Mouse (Mus musculus) heart, postnatal 14 days (tissue): Measurements from ENCODE around the gene Map1lc3b. TPM values are rescaled to one million over a fixed set of nuclear protein-coding genes. Genes with fewer than 3 reads are reported as not detected.
"Not testable (repeated sequence)": the region's sequence is repeated elsewhere in the genome, so short reads cannot be mapped to it uniquely, and the experiment has no call there.

ENCODE experiments used
- DNase-seq, 2 experiments: peaks; one replicate each; pipeline ENCODE4 v3.0.0; 2021 to 2022
- intact Hi-C: fragments of 180-260 bp; cut with DNase I; formaldehyde crosslinking; loops from one replicate; pipeline ENCODE4 v1.15.1; 2025
- total RNA-seq, 2 experiments: library from RNA; stranded (reverse); gene quantifications; 2 replicates each; pipeline ENCODE4 v1.2.3; 2021

Gene Map1lc3b
- total RNA-seq, 2 experiments from 2014 or later: 215 to 228 TPM

GRCm38 (mm10) chr8:121570335-121570734 lies 19.8 kb upstream of the Map1lc3b start:
- no peak for DNase-seq
- intact Hi-C loops: no loop called here

- no peak for DNase-seq
- intact Hi-C loops: no loop called here
Observed at GRCm38 (mm10) chr8:121570801-121571200, 19.4 kb upstream of the Map1lc3b start.

- DNase-seq: no peak
- intact Hi-C loops: no loop called here
Observed at GRCm38 (mm10) chr8:121572121-121572520, 18.0 kb upstream of the Map1lc3b start.

- intact Hi-C loops: no loop called here
Observed at GRCm38 (mm10) chr8:121573275-121573674, 16.9 kb upstream of the Map1lc3b start.

GRCm38 (mm10) chr8:121575661-121576060 lies 14.5 kb upstream of the Map1lc3b start:
- intact Hi-C loops: loop anchor here (5.0 kb wide), 1 partner anchor 908 kb away; the partner anchor contains the start of genes Cox4i1, Emc8 and Gm27021
- DNase-seq: no peak

More at GRCm38 (mm10) chr8:121573275-121573674, 16.9 kb upstream of the Map1lc3b start:
- peak; percentile 74 to 84 for DNase-seq

GRCm38 (mm10) chr8:121577751-121578675 lies 12.1 kb upstream of the Map1lc3b start:
- intact Hi-C loops: loop anchor here (5.0 kb wide), 1 partner anchor 911 kb away; the partner anchor contains the start of genes Cox4i1, Emc8 and Gm27021
- DNase-seq: no peak

GRCm38 (mm10) chr8:121578676-121579451 lies 11.3 kb upstream of the Map1lc3b start, which contains the start of gene Fbxo31:
Gene Fbxo31, minus strand, starts transcription at chr8:121578806.
- intact Hi-C loops: loop anchor here (5.0 kb wide), 1 partner anchor 912 kb away; the partner anchor contains the start of genes Cox4i1, Emc8 and Gm27021
- peak; percentile 94 to 96 for DNase-seq

- no peak for DNase-seq
- intact Hi-C loops: no loop called here
Observed at GRCm38 (mm10) chr8:121580465-121580864, 9.7 kb upstream of the Map1lc3b start.

- intact Hi-C loops: no loop called here
- no peak for DNase-seq
Observed at GRCm38 (mm10) chr8:121583653-121584052, 6.5 kb upstream of the Map1lc3b start.

- intact Hi-C loops: no loop called here
- DNase-seq: no peak
Observed at GRCm38 (mm10) chr8:121584730-121585129, 5.4 kb upstream of the Map1lc3b start.

- intact Hi-C loops: no loop called here
- DNase-seq: peak; percentile 100
Observed at GRCm38 (mm10) chr8:121585159-121585825, 4.9 kb upstream of the Map1lc3b start.

GRCm38 (mm10) chr8:121588750-121589149 lies 1.4 kb upstream of the Map1lc3b start:
- intact Hi-C loops: loop anchor here (2.0 kb wide), 1 partner anchor 40 kb away; no protein-coding TSS in a partner anchor

GRCm38 (mm10) chr8:121589205-121589726 lies 895 bp upstream of the Map1lc3b start:
- DNase-seq: no peak
- intact Hi-C loops: loop anchor here (2.0 kb wide), 1 partner anchor 40 kb away; no protein-coding TSS in a partner anchor

More at GRCm38 (mm10) chr8:121588750-121589149, 1.4 kb upstream of the Map1lc3b start:
- no peak for DNase-seq

GRCm38 (mm10) chr8:121591178-121592066 lies 1.3 kb downstream of the Map1lc3b start:
- intact Hi-C loops: no loop called here

GRCm38 (mm10) chr8:121593293-121593692 lies 3.1 kb downstream of the Map1lc3b start:
- no peak for DNase-seq
- intact Hi-C loops: no loop called here

More at GRCm38 (mm10) chr8:121591178-121592066, 1.3 kb downstream of the Map1lc3b start:
- peak; percentile 52 to 61 for DNase-seq

GRCm38 (mm10) chr8:121593983-121594382 lies 3.8 kb downstream of the Map1lc3b start:
- DNase-seq: peak; percentile 47 to 54

GRCm38 (mm10) chr8:121597492-121597891 lies 7.3 kb downstream of the Map1lc3b start:
- DNase-seq, intact Hi-C loops: not testable (repeated sequence)

More at GRCm38 (mm10) chr8:121593983-121594382, 3.8 kb downstream of the Map1lc3b start:
- intact Hi-C loops: no loop called here

GRCm38 (mm10) chr8:121598190-121598589 lies 8.0 kb downstream of the Map1lc3b start:
- intact Hi-C loops: no loop called here
- no peak for DNase-seq

- peak; percentile 83 to 89 for DNase-seq
- intact Hi-C loops: no loop called here
Observed at GRCm38 (mm10) chr8:121598892-121599291, 8.7 kb downstream of the Map1lc3b start.
